Mouse (Mus musculus) embryonic facial prominence, embryonic 10.5 days (tissue): ENCODE measurements around the gene Olfml2a. TPM values are rescaled to one million over a fixed set of nuclear protein-coding genes. Genes with fewer than 3 reads are reported as not detected.
A peak's percentile ranks its signal among the peaks of the same experiment; 100 is the strongest.
"Not testable (repeated sequence)": the region's sequence is repeated elsewhere in the genome, so short reads cannot be mapped to it uniquely, and the experiment has no call there.

ENCODE experiments used
- DNase-seq: peaks from one replicate; pipeline ENCODE4 v3.0.0-alpha.2; 2017; ENCODE audit warnings: low spot score
- H3K27ac ChIP-seq: fragments of 300-500 bp; sonication (generic); replicated peaks from 2 replicates; pipeline ENCODE4 v1.5.1; 2016; ENCODE audit warnings: mild to moderate bottlenecking
- H3K27me3 ChIP-seq: fragments of 300-500 bp; sonication (generic); replicated peaks from 2 replicates; pipeline ENCODE4 v1.6.1; 2016; ENCODE audit warnings: low read depth, mild to moderate bottlenecking; ENCODE audit not compliant: poor library complexity, severe bottlenecking
- H3K36me3 ChIP-seq: fragments of 300-500 bp; sonication (generic); replicated peaks from 2 replicates; pipeline ENCODE4 v1.6.1; 2016; ENCODE audit warnings: mild to moderate bottlenecking, moderate library complexity
- H3K4me1 ChIP-seq: fragments of 300-500 bp; sonication (generic); 2 replicates; pipeline ENCODE4 v1.6.1; 2016
- H3K4me3 ChIP-seq: fragments of 300-500 bp; sonication (generic); 2 replicates; pipeline ENCODE4 v1.5.1; 2016; ENCODE audit warnings: mild to moderate bottlenecking, moderate library complexity
- H3K9me3 ChIP-seq: fragments of 300-500 bp; sonication (generic); 2 replicates; pipeline ENCODE4 v1.6.1; 2016; ENCODE audit warnings: mild to moderate bottlenecking
- WGBS: fragments of 180-500 bp; shearing (Covaris S2); methylation state at CpG from one replicate; pipeline ENCODE4 v1.1.7; 2016; 5-methylcytosine and 5-hydroxymethylcytosine counted together
- polyA plus RNA-seq: library from polyadenylated mRNA; unstranded; fragments of >200 nt; fragmentation: Nextera tagmentation; extraction: Ambion mirVana; gene quantifications from 2 replicates; pipeline ENCODE4 v1.2.1, GENCODE M21; 2016

Gene Olfml2a
- polyA plus RNA-seq, 1 experiment from 2014 or later, result 1.9 TPM

GRCm38 (mm10) chr2:39008350-39008851 lies 76.6 kb downstream of the Olfml2a start:
- Histone ChIP-seq H3K27ac (peak overlapping the region; percentile 90), H3K9me3 (no peaks in the 10 kb centered on the region), H3K4me3 (peak overlapping the region; percentile 97), H3K36me3 (peaks cover 37% of the 10 kb centered on the region), H3K27me3 (no peaks in the 10 kb centered on the region), H3K4me1 (peaks cover 40% of the 10 kb centered on the region)
- no peak for DNase-seq
- WGBS, result under 1% methylated on average over 25 of the region's 25 CpGs

- H3K9me3 ChIP-seq, result no peaks in the 10 kb centered on the region
- H3K27me3 ChIP-seq, result no peaks in the 10 kb centered on the region
- 43% methylated on average over 3 of the region's 3 CpGs for WGBS
- peaks cover 37% of the 10 kb centered on the region for H3K36me3 ChIP-seq
- H3K27ac ChIP-seq, result peak overlapping the region; percentile 90
- H3K4me3 ChIP-seq, result peak overlapping the region; percentile 97
- DNase-seq, result peak; percentile 34
- peaks cover 34% of the 10 kb centered on the region for H3K4me1 ChIP-seq
Observed at GRCm38 (mm10) chr2:39008954-39009365, 77.2 kb downstream of the Olfml2a start.

- DNase-seq, H3K9me3 ChIP-seq, H3K27ac ChIP-seq, H3K27me3 ChIP-seq, H3K4me3 ChIP-seq: not testable (repeated sequence)
- Histone ChIP-seq H3K4me1 (peaks cover 32% of the 10 kb centered on the region), H3K36me3 (peaks cover 47% of the 10 kb centered on the region)
- 97% methylated on average over 5 of the region's 5 CpGs for WGBS
Observed at GRCm38 (mm10) chr2:39010144-39010543, 78.4 kb downstream of the Olfml2a start.

GRCm38 (mm10) chr2:39011264-39011663 lies 79.5 kb downstream of the Olfml2a start:
- Histone ChIP-seq H3K36me3 (peaks cover 58% of the 10 kb centered on the region), H3K4me1 (peaks cover 25% of the 10 kb centered on the region), H3K4me3 (no peak overlapping the region), H3K27ac (no peak overlapping the region), H3K27me3 (no peaks in the 10 kb centered on the region), H3K9me3 (no peaks in the 10 kb centered on the region)
- DNase-seq, result no peak

- no peak overlapping the region for H3K27ac ChIP-seq
- H3K36me3 ChIP-seq, result peaks cover 65% of the 10 kb centered on the region
- H3K27me3 ChIP-seq, result no peaks in the 10 kb centered on the region
- 94% methylated on average over 3 of the region's 3 CpGs for WGBS
- DNase-seq, result no peak
- peaks cover 18% of the 10 kb centered on the region for H3K4me1 ChIP-seq
- H3K4me3 ChIP-seq, result no peak overlapping the region
- no peaks in the 10 kb centered on the region for H3K9me3 ChIP-seq
Observed at GRCm38 (mm10) chr2:39011971-39012370, 80.2 kb downstream of the Olfml2a start.

- H3K4me1 ChIP-seq, result peaks cover 14% of the 10 kb centered on the region
- WGBS, result 89% methylated on average over 7 of the region's 7 CpGs
- no peaks in the 10 kb centered on the region for H3K9me3 ChIP-seq
- H3K27me3 ChIP-seq, result no peaks in the 10 kb centered on the region
- no peak overlapping the region for H3K4me3 ChIP-seq
- H3K36me3 ChIP-seq, result peaks cover 74% of the 10 kb centered on the region
- DNase-seq, result no peak
- no peak overlapping the region for H3K27ac ChIP-seq
Observed at GRCm38 (mm10) chr2:39012768-39013279, 81.0 kb downstream of the Olfml2a start.

Other genes with a start within 250 kb of the Olfml2a start
- gene Nr5a1, start 217.4 kb upstream of the Olfml2a start, polyA plus RNA-seq, result 0.34 and 0.97 TPM in 2 replicates
- gene Nr6a1, start 4.3 kb upstream of the Olfml2a start, polyA plus RNA-seq, result 4.9 and 8.5 TPM in 2 replicates
- 1.6 TPM in 2 replicates for gene Wdr38, start 65.5 kb downstream of the Olfml2a start, polyA plus RNA-seq
- 121 and 124 TPM in 2 replicates for gene Arpc5l, start 73.4 kb downstream of the Olfml2a start, polyA plus RNA-seq
- 992 and 1,047 TPM in 2 replicates for gene Rpl35, start 73.6 kb downstream of the Olfml2a start, polyA plus RNA-seq
- gene Golga1, start 133.6 kb downstream of the Olfml2a start, polyA plus RNA-seq, result 24.8 and 24.9 TPM in 2 replicates